Mouse (Mus musculus) heart, postnatal 0 days (tissue): ENCODE measurements around the gene Hoxd4.

ENCODE experiments used
- CTCF ChIP-seq: IDR thresholded peaks from 2 replicates; pipeline ENCODE4 v1.5.1; 2016; ENCODE audit warnings: antibody characterized with exemption, control low read depth, low read depth
- EP300 ChIP-seq: IDR thresholded peaks from 2 replicates; pipeline ENCODE4 v1.6.1; 2016; ENCODE audit warnings: antibody characterized with exemption, low read depth

GRCm38 (mm10) chr2:74695383-74695782 is 16.3 kb upstream of the Hoxd4 start:
- TF ChIP-seq EP300 (no peak), CTCF (no peak)
